Mouse (Mus musculus): ENCODE measurements around the gene Sugt1. TPM values are rescaled to one million over a fixed set of nuclear protein-coding genes. Genes with fewer than 3 reads are reported as not detected.

Gene Sugt1
- polyA plus RNA-seq, 1 experiment from 2014 or later: 91.2 TPM

- H3K27ac ChIP-seq (ENCODE audit: low read depth, low read length): no peak overlapping the region
- H3K9me3 ChIP-seq (ENCODE audit: control insufficient read depth, low read length): no peaks in the 10 kb centered on the region
- WGBS: 86% methylated on average over 6 of the region's 6 CpGs
- peaks cover 5% of the 10 kb centered on the region; the same call in 1 of the 2 replicates for H3K36me3 ChIP-seq (ENCODE audit: control insufficient read depth, insufficient read depth, low read length)
- no peaks in the 10 kb centered on the region for H3K4me1 ChIP-seq (ENCODE audit: control insufficient read depth, insufficient read depth, low read depth, low read length)
- no peak overlapping the region for H3K9ac ChIP-seq (ENCODE audit: low read depth, low read length)
- H3K27me3 ChIP-seq (replicated peaks; ENCODE audit: control insufficient read depth, insufficient read depth, low read length): no peaks in the 10 kb centered on the region
- H3K4me2 ChIP-seq (ENCODE audit: low read length): no peak overlapping the region
- H3K4me3 ChIP-seq (ENCODE audit: low read length): no peak overlapping the region
- no peak for ATAC-seq
These were observed 44.8 kb downstream of the Sugt1 start for GRCm38 (mm10) chr14:79632330-79632729.

- WGBS: 98% methylated on average over 2 of the region's 2 CpGs
- Histone ChIP-seq H3K9me3 (ENCODE audit: control insufficient read depth, low read length) (no peaks in the 10 kb centered on the region), H3K4me3 (ENCODE audit: low read length) (no peak overlapping the region), H3K27me3 (replicated peaks; ENCODE audit: control insufficient read depth, insufficient read depth, low read length) (no peaks in the 10 kb centered on the region), H3K27ac (ENCODE audit: low read depth, low read length) (no peak overlapping the region), H3K4me2 (ENCODE audit: low read length) (no peak overlapping the region), H3K9ac (ENCODE audit: low read depth, low read length) (no peak overlapping the region), H3K4me1 (ENCODE audit: control insufficient read depth, insufficient read depth, low read depth, low read length) (no peaks in the 10 kb centered on the region), H3K36me3 (ENCODE audit: control insufficient read depth, insufficient read depth, low read length) (peaks cover 2% of the 10 kb centered on the region; the same call in 1 of the 2 replicates)
- ATAC-seq: no peak
These were observed 45.7 kb downstream of the Sugt1 start for GRCm38 (mm10) chr14:79633196-79633595.

- no peaks in the 10 kb centered on the region for H3K9me3 ChIP-seq (ENCODE audit: control insufficient read depth, low read length)
- WGBS: 78% methylated on average over 4 of the region's 4 CpGs
These were observed 49.3 kb downstream of the Sugt1 start for GRCm38 (mm10) chr14:79636814-79637213.

GRCm38 (mm10) chr14:79642063-79642462 is 54.6 kb downstream of the Sugt1 start:
- peaks cover 2% of the 10 kb centered on the region; the same call in 1 of the 2 replicates for H3K4me1 ChIP-seq (ENCODE audit: control insufficient read depth, insufficient read depth, low read depth, low read length)
- no peak overlapping the region for H3K4me3 ChIP-seq (ENCODE audit: low read length)
- no peak overlapping the region for H3K27ac ChIP-seq (ENCODE audit: low read depth, low read length)
- ATAC-seq: no peak
- no peaks in the 10 kb centered on the region for H3K9me3 ChIP-seq (ENCODE audit: control insufficient read depth, low read length)
- H3K9ac ChIP-seq (ENCODE audit: low read depth, low read length): no peak overlapping the region
- H3K36me3 ChIP-seq (ENCODE audit: control insufficient read depth, insufficient read depth, low read length): no peaks in the 10 kb centered on the region
- H3K27me3 ChIP-seq (replicated peaks; ENCODE audit: control insufficient read depth, insufficient read depth, low read length): no peaks in the 10 kb centered on the region
- H3K4me2 ChIP-seq (ENCODE audit: low read length): no peak overlapping the region
- WGBS: 80% methylated on average over 9 of the region's 9 CpGs

More at GRCm38 (mm10) chr14:79636814-79637213, 49.3 kb downstream of the Sugt1 start:
- Histone ChIP-seq H3K4me2 (ENCODE audit: low read length) (no peak overlapping the region), H3K4me3 (ENCODE audit: low read length) (no peak overlapping the region), H3K9ac (ENCODE audit: low read depth, low read length) (no peak overlapping the region), H3K27me3 (replicated peaks; ENCODE audit: control insufficient read depth, insufficient read depth, low read length) (no peaks in the 10 kb centered on the region), H3K36me3 (ENCODE audit: control insufficient read depth, insufficient read depth, low read length) (no peaks in the 10 kb centered on the region), H3K4me1 (ENCODE audit: control insufficient read depth, insufficient read depth, low read depth, low read length) (no peaks in the 10 kb centered on the region), H3K27ac (ENCODE audit: low read depth, low read length) (no peak overlapping the region)
- no peak for ATAC-seq

GRCm38 (mm10) chr14:79645378-79645777 is 57.9 kb downstream of the Sugt1 start:
- Histone ChIP-seq H3K27me3 (replicated peaks; ENCODE audit: control insufficient read depth, insufficient read depth, low read length) (no peaks in the 10 kb centered on the region), H3K36me3 (ENCODE audit: control insufficient read depth, insufficient read depth, low read length) (no peaks in the 10 kb centered on the region), H3K4me2 (ENCODE audit: low read length) (no peak overlapping the region), H3K4me3 (ENCODE audit: low read length) (no peak overlapping the region), H3K9me3 (ENCODE audit: control insufficient read depth, low read length) (no peaks in the 10 kb centered on the region), H3K27ac (ENCODE audit: low read depth, low read length) (no peak overlapping the region), H3K4me1 (ENCODE audit: control insufficient read depth, insufficient read depth, low read depth, low read length) (peaks cover 2% of the 10 kb centered on the region; the same call in 1 of the 2 replicates), H3K9ac (ENCODE audit: low read depth, low read length) (peak overlapping the region; percentile 17; the same call in 1 of the 2 replicates)
- 36% methylated on average over 11 of the region's 11 CpGs for WGBS
- no peak for ATAC-seq

- H3K4me2 ChIP-seq (ENCODE audit: low read length): no peak overlapping the region
- no peak overlapping the region for H3K27ac ChIP-seq (ENCODE audit: low read depth, low read length)
- H3K27me3 ChIP-seq (replicated peaks; ENCODE audit: control insufficient read depth, insufficient read depth, low read length): no peaks in the 10 kb centered on the region
- H3K9ac ChIP-seq (ENCODE audit: low read depth, low read length): no peak overlapping the region
- no peaks in the 10 kb centered on the region for H3K36me3 ChIP-seq (ENCODE audit: control insufficient read depth, insufficient read depth, low read length)
- WGBS: 81% methylated on average over 3 of the region's 3 CpGs
- H3K4me3 ChIP-seq (ENCODE audit: low read length): no peak overlapping the region
- H3K4me1 ChIP-seq (ENCODE audit: control insufficient read depth, insufficient read depth, low read depth, low read length): peaks cover 2% of the 10 kb centered on the region; the same call in 1 of the 2 replicates
- no peak for ATAC-seq
- H3K9me3 ChIP-seq (ENCODE audit: control insufficient read depth, low read length): no peaks in the 10 kb centered on the region
These were observed 62.2 kb downstream of the Sugt1 start for GRCm38 (mm10) chr14:79649680-79650079.

GRCm38 (mm10) chr14:79652654-79653053 is 65.2 kb downstream of the Sugt1 start:
- WGBS: 78% methylated on average over 4 of the region's 4 CpGs
- no peak overlapping the region for H3K4me2 ChIP-seq (ENCODE audit: low read length)
- no peaks in the 10 kb centered on the region for H3K36me3 ChIP-seq (ENCODE audit: control insufficient read depth, insufficient read depth, low read length)
- H3K9me3 ChIP-seq (ENCODE audit: control insufficient read depth, low read length): no peaks in the 10 kb centered on the region
- no peaks in the 10 kb centered on the region for H3K27me3 ChIP-seq (replicated peaks; ENCODE audit: control insufficient read depth, insufficient read depth, low read length)
- no peak overlapping the region for H3K4me3 ChIP-seq (ENCODE audit: low read length)
- H3K27ac ChIP-seq (ENCODE audit: low read depth, low read length): no peak overlapping the region
- no peak for ATAC-seq
- no peak overlapping the region for H3K9ac ChIP-seq (ENCODE audit: low read depth, low read length)
- H3K4me1 ChIP-seq (ENCODE audit: control insufficient read depth, insufficient read depth, low read depth, low read length): no peaks in the 10 kb centered on the region

GRCm38 (mm10) chr14:79658286-79658685 is 70.8 kb downstream of the Sugt1 start:
- Histone ChIP-seq H3K4me1 (ENCODE audit: control insufficient read depth, insufficient read depth, low read depth, low read length) (peaks cover 9% of the 10 kb centered on the region), H3K4me3 (ENCODE audit: low read length) (no peak overlapping the region), H3K27me3 (replicated peaks; ENCODE audit: control insufficient read depth, insufficient read depth, low read length) (no peaks in the 10 kb centered on the region), H3K4me2 (ENCODE audit: low read length) (no peak overlapping the region), H3K9ac (ENCODE audit: low read depth, low read length) (no peak overlapping the region), H3K36me3 (ENCODE audit: control insufficient read depth, insufficient read depth, low read length) (no peaks in the 10 kb centered on the region), H3K9me3 (ENCODE audit: control insufficient read depth, low read length) (no peaks in the 10 kb centered on the region), H3K27ac (ENCODE audit: low read depth, low read length) (peak overlapping the region; percentile 10)
- WGBS: 47% methylated on average over 5 of the region's 5 CpGs
- peak; percentile 74 for ATAC-seq

GRCm38 (mm10) chr14:79658748-79659508 is 71.4 kb downstream of the Sugt1 start:
- Histone ChIP-seq H3K36me3 (ENCODE audit: control insufficient read depth, insufficient read depth, low read length) (no peaks in the 10 kb centered on the region), H3K4me3 (ENCODE audit: low read length) (no peak overlapping the region), H3K4me1 (ENCODE audit: control insufficient read depth, insufficient read depth, low read depth, low read length) (peaks cover 9% of the 10 kb centered on the region), H3K27ac (ENCODE audit: low read depth, low read length) (peak overlapping the region; percentile 20; the same call in 1 of the 2 replicates), H3K27me3 (replicated peaks; ENCODE audit: control insufficient read depth, insufficient read depth, low read length) (no peaks in the 10 kb centered on the region), H3K9ac (ENCODE audit: low read depth, low read length) (no peak overlapping the region), H3K4me2 (ENCODE audit: low read length) (no peak overlapping the region), H3K9me3 (ENCODE audit: control insufficient read depth, low read length) (no peaks in the 10 kb centered on the region)
- ATAC-seq: peak; percentile 75
- 46% methylated on average over 6 of the region's 6 CpGs for WGBS

All from hindbrain, embryonic 16.5 days (tissue).